Mouse (Mus musculus): ENCODE measurements around the gene Slc30a7.

GRCm38 (mm10) chr3:115962028-115962415 lies 45.2 kb downstream of the Slc30a7 start:
- TF ChIP-seq CTCF (IDR thresholded peaks at IDR 0.05; ENCODE audit: extremely low read depth, insufficient read depth, low read length) (no peak), POLR2A (IDR thresholded peaks at IDR 0.05; ENCODE audit: extremely low read depth, insufficient read depth, low read length) (no peak)

Measured in cortical plate, adult 2 months (tissue).